Mouse (Mus musculus) embryonic fibroblast, embryonic 13.5 days (primary cell): ENCODE data around the gene Slc37a3.

Source experiments
- CTCF ChIP-seq: IDR thresholded peaks from 2 replicates; pipeline ENCODE4 v1.5.1; 2011; ENCODE audit warnings: mild to moderate bottlenecking, control low read depth, low read length, moderate library complexity, borderline replicate concordance; ENCODE audit not compliant: insufficient read depth
- POLR2A ChIP-seq: IDR thresholded peaks from 2 replicates; pipeline ENCODE4 v1.6.1; 2011; ENCODE audit warnings: low read depth, mild to moderate bottlenecking, control low read depth, low read length, moderate library complexity

DNA sequence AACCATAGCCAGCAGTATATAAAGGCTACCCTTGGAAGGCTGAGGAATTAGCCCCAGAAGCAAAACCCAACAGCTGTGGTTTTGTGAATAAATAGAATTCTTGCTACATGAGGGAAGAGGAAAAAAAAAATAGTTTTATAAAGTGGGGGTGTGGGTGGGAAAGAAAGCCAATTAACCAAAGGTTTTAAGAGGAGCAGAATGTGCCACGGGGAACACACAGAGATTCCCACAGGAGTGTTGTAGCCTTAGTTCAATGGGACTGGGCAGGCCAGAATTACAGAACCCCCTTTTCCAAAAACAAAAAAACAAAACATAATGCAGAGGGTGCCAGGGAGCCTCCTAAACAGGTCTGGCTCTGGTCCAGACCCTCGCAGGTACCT is 58.9 kb downstream of the Slc37a3 start:
- TF ChIP-seq CTCF = no peak
- no peak for TF ChIP-seq POLR2A
